Mouse (Mus musculus) stomach, embryonic 16.5 days (tissue): ENCODE data around the gene Tspo2. TPM values are rescaled to one million over a fixed set of nuclear protein-coding genes. Genes with fewer than 3 reads are reported as not detected.
"Not testable (repeated sequence)": the region's sequence is repeated elsewhere in the genome, so short reads cannot be mapped to it uniquely, and the experiment has no call there.

Source experiments
- ATAC-seq: fragments of 200-750 bp; cut with Nextera tagmentation; 2 replicates; pipeline ENCODE4 v1.8.0; 2017; ENCODE audit warnings: moderate number of reproducible peaks, moderate TSS enrichment; ENCODE audit not compliant: insufficient read depth, low FRiP score
- H3K27ac ChIP-seq: fragments of 300-500 bp; sonication (generic); 2 replicates; pipeline ENCODE4 v1.5.1; 2014; ENCODE audit warnings: low read length
- H3K27me3 ChIP-seq: fragments of 300-500 bp; sonication (generic); 2 replicates; pipeline ENCODE4 v1.6.1; 2014; ENCODE audit warnings: low read length, control low read depth, mixed read lengths; ENCODE audit not compliant: control insufficient read depth, insufficient read depth
- H3K36me3 ChIP-seq: fragments of 300-500 bp; sonication (generic); 2 replicates; pipeline ENCODE4 v1.6.1; 2014; ENCODE audit warnings: low read length; ENCODE audit not compliant: control insufficient read depth, insufficient read depth
- H3K4me1 ChIP-seq: fragments of 300-500 bp; sonication (generic); 2 replicates; pipeline ENCODE4 v1.6.1; 2014; ENCODE audit warnings: low read length, control low read depth, mixed read lengths; ENCODE audit not compliant: control insufficient read depth, insufficient read depth
- H3K4me2 ChIP-seq: fragments of 300-500 bp; sonication (generic); 2 replicates; pipeline ENCODE4 v1.6.1; 2014; ENCODE audit warnings: low read depth, low read length, mixed read lengths
- H3K4me3 ChIP-seq: fragments of 300-500 bp; sonication (generic); replicated peaks from 2 replicates; pipeline ENCODE4 v1.5.1; 2014; ENCODE audit warnings: mild to moderate bottlenecking, low read length
- H3K9ac ChIP-seq: fragments of 300-500 bp; sonication (generic); 2 replicates; pipeline ENCODE4 v1.6.1; 2014; ENCODE audit warnings: low read length
- H3K9me3 ChIP-seq: fragments of 300-500 bp; sonication (generic); replicated peaks from 2 replicates; pipeline ENCODE4 v1.6.1; 2016; ENCODE audit warnings: low read length, control low read depth; ENCODE audit not compliant: control insufficient read depth
- WGBS: fragments of 180-500 bp; shearing (Covaris S2); extraction: QIAGEN DNeasy Blood & Tissue Kit; methylation state at CpG from one replicate; pipeline ENCODE4 v1.1.7; 2014; 5-methylcytosine and 5-hydroxymethylcytosine counted together
- polyA plus RNA-seq: library from polyadenylated mRNA; unstranded; fragments of >200 nt; fragmentation: Nextera tagmentation; extraction: Ambion mirVana; gene quantifications from 2 replicates; pipeline ENCODE4 v1.2.1, GENCODE M21; 2015

The Tspo2 gene
- polyA plus RNA-seq, 1 experiment from 2014 or later, result 8.5 TPM

DNA sequence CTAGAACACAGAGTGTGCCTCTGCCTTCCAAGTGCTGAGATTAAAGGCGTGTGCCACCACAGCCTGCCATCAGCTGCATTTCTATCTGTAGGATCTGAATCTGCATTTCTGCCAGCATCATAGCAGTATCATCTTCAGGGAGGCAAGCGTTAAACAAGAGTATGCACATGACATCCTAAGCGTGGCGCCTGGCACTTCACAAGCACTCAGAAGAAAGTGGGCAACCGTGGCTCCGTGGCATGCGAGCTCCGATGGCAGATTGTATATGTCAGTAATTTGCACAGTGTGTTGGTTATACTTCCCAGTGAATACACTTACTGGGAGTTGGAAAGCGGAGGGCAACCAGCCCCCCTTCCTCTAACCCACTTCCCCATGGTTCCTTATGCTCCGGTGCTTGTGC lies 28.6 kb upstream of the Tspo2 start:
- Histone ChIP-seq H3K27me3 (no peaks in the 10 kb centered on the region), H3K4me1 (no peaks in the 10 kb centered on the region), H3K9ac (no peak overlapping the region), H3K9me3 (no peaks in the 10 kb centered on the region), H3K27ac (no peak overlapping the region), H3K4me2 (no peak overlapping the region), H3K4me3 (no peak overlapping the region), H3K36me3 (no peaks in the 10 kb centered on the region)
- ATAC-seq, result no peak
- 82% methylated on average over 10 of the region's 10 CpGs for WGBS

DNA sequence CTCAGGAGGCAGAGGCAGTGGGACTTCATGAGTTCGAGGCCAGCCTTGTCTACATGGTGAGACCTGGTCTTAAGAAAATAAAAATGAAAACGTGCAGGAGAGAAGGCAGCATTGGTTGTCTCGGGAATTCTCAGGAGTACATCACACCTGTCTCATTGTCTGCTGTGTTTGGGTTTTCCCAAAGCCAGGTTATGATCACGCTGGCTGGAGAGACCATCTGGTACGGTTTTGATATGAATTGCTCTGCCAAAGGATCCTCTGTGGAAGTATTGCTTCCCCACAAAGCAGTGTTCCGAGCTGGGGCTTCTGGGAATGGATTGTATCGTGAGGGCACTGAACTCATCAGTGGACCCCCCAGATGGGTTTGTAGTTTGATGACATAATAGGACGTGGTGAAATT lies 24.1 kb upstream of the Tspo2 start:
- ATAC-seq, result no peak
- H3K27me3 ChIP-seq, result no peaks in the 10 kb centered on the region

GRCm38 (mm10) chr17:48474282-48474681 lies 23.0 kb upstream of the Tspo2 start:
- not testable (repeated sequence) for H3K27me3 ChIP-seq, H3K4me3 ChIP-seq, H3K4me1 ChIP-seq, ATAC-seq, H3K27ac ChIP-seq, H3K36me3 ChIP-seq, H3K9ac ChIP-seq, H3K9me3 ChIP-seq, H3K4me2 ChIP-seq
- WGBS, result 84% methylated on average over 6 of the region's 6 CpGs

More for the DNA sequence above, 24.1 kb upstream of the Tspo2 start:
- WGBS, result 76% methylated on average over 8 of the region's 8 CpGs
- no peaks in the 10 kb centered on the region for H3K9me3 ChIP-seq
- no peaks in the 10 kb centered on the region for H3K4me1 ChIP-seq
- no peak overlapping the region for H3K27ac ChIP-seq
- H3K4me2 ChIP-seq, result no peak overlapping the region
- H3K9ac ChIP-seq, result no peak overlapping the region
- no peaks in the 10 kb centered on the region for H3K36me3 ChIP-seq
- no peak overlapping the region for H3K4me3 ChIP-seq

GRCm38 (mm10) chr17:48467395-48468231 lies 16.3 kb upstream of the Tspo2 start:
- ATAC-seq, result peak; percentile 62
- Histone ChIP-seq H3K9me3 (no peaks in the 10 kb centered on the region), H3K9ac (peak overlapping the region; percentile 48; the same call in 1 of the 2 replicates), H3K27ac (no peak overlapping the region), H3K27me3 (no peaks in the 10 kb centered on the region), H3K4me3 (peak overlapping the region; percentile 21; the same call in 1 of the 2 replicates), H3K36me3 (no peaks in the 10 kb centered on the region), H3K4me1 (peaks cover 4% of the 10 kb centered on the region; the same call in 1 of the 2 replicates), H3K4me2 (peak overlapping the region; percentile 37)
- WGBS, result 7% methylated on average over 22 of the region's 22 CpGs

DNA sequence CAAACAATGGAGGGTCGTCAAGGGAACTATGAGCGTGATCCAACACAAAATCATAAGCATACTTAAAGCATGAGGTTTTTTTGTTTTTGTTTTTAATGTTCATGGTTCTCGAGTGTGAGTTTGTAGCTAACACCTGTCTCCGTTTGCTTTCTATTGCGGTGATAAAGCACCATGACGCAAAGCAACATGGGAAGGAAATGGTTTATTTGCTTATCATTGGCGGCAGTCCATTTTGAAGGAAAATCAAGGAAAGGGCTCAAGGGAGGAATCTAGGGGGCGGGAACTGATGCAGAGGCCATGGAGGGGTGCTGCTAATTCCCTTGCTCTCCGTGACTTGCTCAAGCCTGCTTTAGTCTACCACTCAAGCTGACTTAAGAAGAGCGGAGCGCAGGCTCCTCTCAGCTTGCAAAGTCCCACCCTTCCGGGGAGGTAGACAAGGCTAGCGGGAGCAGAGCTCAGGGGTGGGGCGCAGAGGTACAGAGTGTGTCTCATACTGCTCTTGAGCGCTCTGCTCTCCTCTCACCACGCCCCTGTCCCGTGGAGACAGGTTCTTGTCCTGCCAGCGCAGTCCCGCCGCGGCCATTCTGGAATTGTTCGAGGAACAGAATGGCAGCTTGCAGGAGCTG lies 15.6 kb upstream of the Tspo2 start:
- Histone ChIP-seq H3K9ac (peak overlapping the region; percentile 48; the same call in 1 of the 2 replicates), H3K4me2 (peak overlapping the region; percentile 37), H3K27me3 (no peaks in the 10 kb centered on the region), H3K27ac (no peak overlapping the region), H3K36me3 (no peaks in the 10 kb centered on the region), H3K4me3 (peak overlapping the region; percentile 21; the same call in 1 of the 2 replicates), H3K9me3 (no peaks in the 10 kb centered on the region), H3K4me1 (peaks cover 4% of the 10 kb centered on the region; the same call in 1 of the 2 replicates)
- peak; percentile 46 for ATAC-seq
- 30% methylated on average over 22 of the region's 22 CpGs for WGBS

DNA sequence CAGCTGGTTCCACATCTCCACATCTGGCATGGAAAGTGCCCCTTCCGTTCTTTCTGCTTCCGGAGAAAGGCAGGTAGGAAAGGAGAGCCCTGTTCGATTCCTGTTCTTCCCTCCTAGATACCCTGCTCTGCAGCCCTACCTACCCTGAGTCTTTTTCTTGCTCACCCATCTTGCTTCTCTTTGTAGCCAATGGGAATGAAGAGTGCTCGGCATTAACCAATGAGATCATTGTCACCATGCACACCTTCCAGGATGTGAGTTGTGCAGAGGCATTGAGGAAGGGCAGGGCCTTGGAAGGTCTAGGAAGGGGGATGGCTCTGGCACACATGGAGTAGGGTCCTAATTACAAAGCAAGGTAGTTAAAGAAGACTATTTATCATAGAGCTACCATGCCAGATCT lies 12.1 kb upstream of the Tspo2 start:
- no peak for ATAC-seq
- no peak overlapping the region for H3K4me3 ChIP-seq
- H3K4me1 ChIP-seq, result peaks cover 4% of the 10 kb centered on the region; the same call in 1 of the 2 replicates
- H3K9me3 ChIP-seq, result no peaks in the 10 kb centered on the region
- no peak overlapping the region for H3K9ac ChIP-seq
- H3K36me3 ChIP-seq, result no peaks in the 10 kb centered on the region
- no peaks in the 10 kb centered on the region for H3K27me3 ChIP-seq
- no peak overlapping the region for H3K4me2 ChIP-seq
- H3K27ac ChIP-seq, result no peak overlapping the region
- 93% methylated on average over 4 of the region's 4 CpGs for WGBS

DNA sequence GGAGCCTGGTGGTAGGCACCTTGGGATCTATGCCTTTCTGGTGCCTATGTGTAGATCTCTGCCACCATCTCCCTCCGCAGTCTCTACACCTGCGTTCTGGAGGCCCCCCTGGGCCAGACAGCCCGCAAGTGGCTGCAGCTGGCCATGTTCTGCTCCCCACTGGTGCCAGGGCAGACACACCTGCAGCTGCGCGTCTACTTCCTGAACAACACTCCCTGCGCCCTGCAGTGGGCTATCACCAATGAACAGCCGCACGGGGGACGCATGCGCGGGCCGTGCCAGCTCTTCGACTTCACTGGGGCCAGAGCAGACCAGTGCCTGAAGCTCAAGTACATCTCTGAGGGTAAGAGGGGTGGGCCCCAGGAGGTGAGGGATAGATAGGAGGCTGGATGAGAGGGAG lies 10.8 kb upstream of the Tspo2 start:
- Histone ChIP-seq H3K27ac (no peak overlapping the region), H3K4me1 (peaks cover 1% of the 10 kb centered on the region; the same call in 1 of the 2 replicates), H3K4me3 (no peak overlapping the region), H3K27me3 (no peaks in the 10 kb centered on the region), H3K9ac (no peak overlapping the region), H3K9me3 (no peaks in the 10 kb centered on the region), H3K36me3 (no peaks in the 10 kb centered on the region), H3K4me2 (no peak overlapping the region)
- ATAC-seq, result no peak
- WGBS, result 96% methylated on average over 13 of the region's 13 CpGs

DNA sequence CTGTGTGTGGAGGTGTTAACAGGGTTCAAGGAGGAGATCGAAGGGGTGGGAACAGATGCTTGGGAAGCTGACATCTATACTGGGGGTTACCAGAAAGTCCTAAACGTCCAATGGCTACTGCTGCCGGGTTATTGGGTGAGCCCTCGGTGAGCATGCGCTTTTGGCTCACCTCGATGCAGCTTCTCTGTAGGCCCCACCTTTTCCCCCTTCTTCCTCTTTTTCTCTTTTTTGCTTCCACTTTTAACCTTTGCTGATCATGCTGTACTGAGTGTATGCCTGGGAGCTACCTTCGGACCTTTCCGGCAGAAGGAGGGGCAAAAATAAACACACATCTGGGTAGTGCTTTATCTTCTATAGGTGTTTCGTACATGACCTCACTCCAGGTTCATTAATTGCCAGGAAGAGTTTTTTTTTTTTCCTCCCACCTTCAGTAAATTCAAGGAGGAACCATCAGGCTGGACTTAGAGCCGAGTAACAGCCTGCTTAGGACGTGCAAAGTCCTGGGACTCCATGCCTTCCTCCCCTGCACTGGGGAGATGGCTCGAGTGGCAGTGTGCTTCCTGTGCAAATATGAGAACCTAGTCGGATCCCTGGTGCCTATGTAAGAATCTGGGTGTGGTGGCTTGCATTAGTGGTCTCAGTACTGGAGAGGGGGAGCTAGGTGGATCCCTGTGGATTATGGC lies 6.8 kb upstream of the Tspo2 start:
- 53% methylated on average over 13 of the region's 13 CpGs for WGBS
- Histone ChIP-seq H3K4me2 (0 out of 2 replicates have a peak overlapping the region, but pooled peaks have one; percentile 3), H3K9me3 (no peaks in the 10 kb centered on the region), H3K4me3 (no peak overlapping the region), H3K27ac (peak overlapping the region; percentile 59), H3K27me3 (no peaks in the 10 kb centered on the region), H3K36me3 (no peaks in the 10 kb centered on the region), H3K9ac (no peak overlapping the region; the same call in 1 of the 2 replicates), H3K4me1 (no peaks in the 10 kb centered on the region)
- peak; percentile 53; the same call in 1 of the 2 replicates for ATAC-seq
